Mouse (Mus musculus) megakaryocyte, embryonic 14.5 days (primary cell): ENCODE measurements around the gene Xylt1.

Experiments
- FLI1 ChIP-seq: IDR thresholded peaks from 2 replicates; pipeline ENCODE4 v1.6.1; 2012; ENCODE audit warnings: low read length, inconsistent platforms, mixed read lengths
- GATA1 ChIP-seq: IDR thresholded peaks from 3 replicates; pipeline ENCODE4 v1.6.1; 2012; ENCODE audit warnings: mixed read lengths, low read length, inconsistent platforms, borderline replicate concordance

- no peak for TF ChIP-seq GATA1
- no peak for TF ChIP-seq FLI1
These were observed 208.6 kb downstream of the Xylt1 start for GRCm38 (mm10) chr7:117589359-117589758.
